Mouse (Mus musculus) left cerebral cortex, adult 18-20 months (tissue): Measurements from ENCODE around the gene Slc25a24. TPM values are rescaled to one million over a fixed set of nuclear protein-coding genes. Genes with fewer than 3 reads are reported as not detected.

Experiments used
- DNase-seq, 2 experiments: peaks; one replicate each; pipeline ENCODE4 v3.0.0; 2021 to 2022; ENCODE audit warnings: low spot score in 2 of 2, mixed read lengths in 1 of 2
- long read RNA-seq, 2 experiments: library from polyadenylated mRNA; stranded (forward); transcript quantifications; one replicate each; pipeline ENCODE4 v2.0.0; 2021
- total RNA-seq, 2 experiments: library from RNA; stranded (reverse); gene quantifications; 2 replicates each; pipeline ENCODE4 v1.2.3; 2021

Slc25a24 gene
- total RNA-seq, result 1 to 10 TPM; 2.4 to 3.7 TPM
- long read RNA-seq, experiment 1, partial matches to known transcripts, result 0 of 3 reads
- long read RNA-seq, experiment 1, other reads (novel, unspliced or antisense), result 0 of 3 reads
- long read RNA-seq, experiment 2, partial matches to known transcripts, result 0 of 1 reads
- long read RNA-seq, experiment 2, other reads (novel, unspliced or antisense), result 0 of 1 reads

DNA sequence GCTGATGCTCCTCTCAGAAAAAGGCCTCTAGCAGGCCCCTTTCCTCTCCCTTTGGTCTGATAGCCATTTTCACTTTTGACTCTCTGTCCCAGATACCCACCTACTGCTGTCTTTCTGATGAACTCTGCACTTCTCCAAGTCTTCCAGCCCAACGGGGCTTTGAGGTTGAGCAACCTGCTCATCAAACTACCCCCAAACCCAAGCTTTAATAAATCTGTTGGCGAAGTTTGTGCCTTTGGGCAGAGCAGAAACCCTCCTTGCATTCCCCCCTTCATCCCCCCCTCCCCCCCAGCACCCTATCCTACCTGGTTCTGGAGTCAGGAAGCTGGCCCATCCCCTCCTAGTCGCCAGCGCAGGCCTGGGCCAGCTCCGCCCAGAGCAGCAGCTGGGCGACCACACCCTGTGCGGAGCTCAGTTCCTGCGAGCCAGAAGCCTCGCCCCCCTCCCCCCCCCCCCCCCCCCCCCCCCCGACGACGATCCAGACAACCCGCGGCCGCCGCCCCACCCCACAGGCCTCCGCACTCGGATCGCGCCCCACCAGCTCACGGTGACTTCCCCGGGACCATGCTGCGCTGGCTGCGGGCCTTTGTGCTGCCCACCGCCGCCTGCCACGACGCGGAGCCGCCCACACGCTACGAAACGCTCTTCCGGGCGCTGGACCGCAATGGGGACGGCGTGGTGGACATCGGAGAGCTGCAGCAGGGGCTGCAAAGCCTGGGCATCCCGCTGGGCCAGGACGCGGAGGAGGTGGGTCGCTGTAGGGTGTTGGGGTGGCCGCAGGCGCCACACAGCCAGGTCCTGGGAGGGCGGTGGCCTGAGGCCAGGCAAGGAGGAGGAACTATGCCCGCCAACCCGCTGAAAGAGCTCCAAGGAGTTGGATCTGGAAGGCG is at the start of gene Slc25a24:
TSS of gene Slc25a24 (plus strand) at position 509 of the 890 bp plus-strand sequence.
- DNase-seq, result peak; percentile 17 to 39

DNA sequence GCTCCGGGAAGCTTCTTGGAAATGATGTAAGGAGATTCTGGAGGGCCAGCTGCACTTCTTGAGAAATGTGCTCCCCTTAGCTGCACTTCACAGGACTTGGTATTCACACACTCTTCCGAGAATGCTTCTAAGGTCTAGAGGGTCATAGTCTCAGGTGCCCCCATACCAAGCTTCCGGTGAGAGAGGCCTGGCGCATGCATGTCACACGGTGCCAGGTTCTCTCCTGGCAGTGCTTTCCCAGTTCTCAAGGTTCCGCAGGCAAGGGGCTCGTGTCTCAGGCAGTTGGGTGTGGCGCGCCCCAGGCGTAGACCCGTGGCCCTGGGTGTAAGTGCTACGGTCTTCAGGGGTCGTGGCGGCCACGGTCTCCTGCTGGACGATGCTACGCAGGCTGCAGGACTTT is 42.8 kb upstream of the Slc25a24 start, which contains the start of gene Slc25a54:
TSS of gene Slc25a54 (plus strand) at position 301 of the 400 bp plus-strand sequence.
- DNase-seq, result no peak

DNA sequence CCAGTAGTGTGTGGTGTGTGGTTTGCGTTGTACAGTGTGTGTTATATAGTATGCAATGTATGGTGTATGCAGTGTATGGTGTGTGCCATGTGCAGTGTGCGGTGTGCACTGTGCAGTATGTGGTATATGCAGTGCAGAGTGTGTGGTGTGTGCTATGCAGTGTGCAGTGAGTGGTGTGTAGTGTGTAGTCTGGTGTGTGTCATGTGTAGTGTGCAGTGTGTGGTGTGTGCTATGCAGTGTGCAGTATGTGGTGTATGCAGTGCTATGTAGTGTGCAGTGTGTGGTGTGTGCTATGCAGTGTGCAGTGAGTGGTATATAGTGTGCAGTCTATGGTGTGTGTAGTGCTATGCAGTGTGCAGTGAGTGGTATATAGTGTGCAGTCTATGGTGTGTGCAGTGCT is 38.5 kb upstream of the Slc25a24 start:
- no peak for DNase-seq

DNA sequence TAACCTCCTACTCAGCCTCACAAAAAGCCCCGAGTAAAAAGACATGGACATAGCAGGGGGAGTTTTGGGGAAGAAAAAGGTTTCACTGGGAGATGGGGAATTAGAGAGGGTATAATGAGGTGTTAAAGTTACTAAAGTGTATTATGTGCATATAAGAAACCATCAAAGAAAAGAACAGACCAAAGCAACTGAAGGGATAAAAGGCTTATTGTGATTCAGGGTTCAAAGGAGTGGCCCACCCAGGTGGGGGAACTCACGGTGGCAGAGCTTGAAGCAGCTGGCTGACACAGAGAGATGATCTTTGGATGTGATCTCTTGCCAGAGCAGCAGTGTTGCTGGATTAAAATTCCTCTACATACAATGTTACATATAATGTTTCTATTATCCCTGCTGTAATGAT is 34.5 kb upstream of the Slc25a24 start:
- DNase-seq, result no peak

DNA sequence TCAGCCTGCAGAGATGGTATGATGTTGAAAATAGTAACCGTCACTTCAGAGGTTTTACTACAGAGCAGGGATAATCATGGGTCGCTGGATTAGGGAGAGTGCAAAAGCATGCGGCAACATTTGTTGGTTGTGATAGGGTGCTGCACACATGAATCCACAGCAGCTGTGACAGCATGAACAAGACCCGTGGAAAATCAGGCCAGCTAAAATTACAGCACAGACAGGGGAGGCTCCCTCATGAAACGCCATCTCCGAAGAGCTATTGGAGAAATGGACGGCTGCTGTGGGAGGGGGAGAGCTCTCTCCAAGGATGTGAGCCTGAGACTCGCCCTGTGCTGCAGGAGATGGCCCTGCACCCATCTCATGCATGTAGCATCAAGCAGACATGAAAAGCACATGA is 18.2 kb upstream of the Slc25a24 start:
- no peak for DNase-seq

DNA sequence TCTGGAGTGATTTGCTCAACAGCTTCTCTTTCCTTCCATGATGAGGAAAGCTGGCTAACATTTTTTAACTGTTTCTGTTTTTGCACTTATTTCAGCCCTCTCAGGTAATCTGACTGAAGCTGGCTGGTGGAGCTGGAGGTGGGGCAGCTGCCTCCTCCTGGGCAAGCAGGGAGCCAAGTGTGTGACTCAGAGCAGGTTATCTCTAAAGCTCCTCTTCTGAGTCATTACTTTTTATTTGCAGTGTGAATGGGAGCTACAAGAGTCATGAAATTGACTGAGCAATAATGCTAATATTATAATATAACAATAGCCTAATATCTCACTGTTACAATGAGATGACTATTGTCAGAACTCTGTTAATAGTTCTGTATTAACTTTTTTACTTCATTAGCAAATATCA is 5.8 kb upstream of the Slc25a24 start:
- no peak for DNase-seq

DNA sequence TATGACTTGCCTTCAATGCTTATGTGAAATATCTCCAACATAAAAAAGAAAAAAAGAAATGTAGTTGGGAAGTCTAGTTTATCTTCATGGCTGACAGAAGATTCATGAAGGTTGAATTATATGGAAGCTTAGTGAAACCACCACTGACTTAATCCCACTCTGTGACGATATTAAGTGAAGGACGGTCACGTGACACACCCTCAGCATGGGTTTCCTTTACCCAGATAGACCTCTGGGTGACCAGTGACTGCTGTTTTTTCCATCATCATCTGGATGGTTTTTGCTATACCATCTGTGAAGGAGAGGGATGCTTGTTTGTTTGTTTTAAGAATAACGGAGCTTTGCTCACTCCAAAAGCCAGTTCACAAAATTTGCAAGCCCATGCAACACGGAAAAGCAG is 3.4 kb upstream of the Slc25a24 start:
- DNase-seq, result no peak

DNA sequence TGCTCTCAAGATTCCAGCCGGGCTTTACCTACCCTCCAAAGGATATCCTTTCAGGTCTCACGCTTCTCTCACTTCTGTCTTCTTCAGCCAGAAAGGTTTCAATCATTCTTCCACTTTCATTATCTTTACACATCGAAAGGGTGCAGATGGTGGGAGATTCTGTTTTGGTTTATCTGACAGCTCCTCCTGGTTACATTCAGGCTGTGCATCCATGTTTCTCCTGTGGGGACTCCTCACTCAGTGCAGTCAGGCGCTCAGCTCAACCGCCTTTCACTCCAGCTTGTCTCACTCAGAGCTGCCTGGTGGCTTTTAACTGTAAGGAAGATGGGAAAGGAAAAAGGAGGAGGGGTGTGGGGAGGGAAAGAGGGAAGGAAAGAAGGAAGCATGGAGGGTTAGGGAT is 3.0 kb upstream of the Slc25a24 start:
- no peak for DNase-seq

DNA sequence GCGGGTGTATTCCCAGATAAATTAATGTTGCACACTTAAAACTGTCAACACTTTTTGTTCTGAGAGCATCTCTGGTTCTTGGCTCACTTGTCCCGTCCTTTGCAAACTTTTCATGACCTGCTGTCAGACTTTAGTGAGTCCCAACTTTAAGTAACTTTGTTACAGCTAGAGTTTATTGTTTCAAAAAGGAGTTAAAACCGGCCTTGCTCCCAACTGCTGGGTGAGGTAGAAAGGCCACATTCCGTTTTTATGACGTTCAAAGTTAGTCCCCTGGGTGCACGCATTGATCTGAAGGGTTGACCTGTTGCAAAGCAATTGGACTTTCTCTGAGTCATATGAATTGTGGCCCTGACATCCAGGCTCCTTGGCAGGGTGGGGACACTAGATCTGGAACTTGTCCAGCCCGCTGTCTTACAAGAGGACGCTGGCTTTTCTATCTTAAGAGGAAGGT is 607 bp downstream of the Slc25a24 start:
- DNase-seq, result no peak

DNA sequence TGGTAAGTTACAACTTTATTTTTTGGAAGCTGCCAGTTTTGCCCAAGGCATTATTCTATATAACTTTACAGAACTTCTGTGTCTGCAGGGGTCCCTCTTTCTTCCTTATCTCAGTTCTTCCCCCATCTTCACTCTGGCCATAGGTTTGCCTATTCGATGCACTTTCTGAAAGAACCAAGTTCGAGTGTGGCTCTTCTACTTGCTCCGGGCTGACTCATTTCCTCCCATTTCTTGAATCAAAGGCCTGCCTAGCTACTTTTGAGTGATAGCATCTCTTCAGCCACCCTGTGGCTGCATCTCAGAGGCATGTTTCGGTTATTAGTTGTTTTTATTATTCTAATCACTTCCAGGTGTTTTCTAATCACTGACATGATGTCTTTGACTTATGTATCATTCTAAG is 1.1 kb downstream of the Slc25a24 start:
- DNase-seq, result no peak

DNA sequence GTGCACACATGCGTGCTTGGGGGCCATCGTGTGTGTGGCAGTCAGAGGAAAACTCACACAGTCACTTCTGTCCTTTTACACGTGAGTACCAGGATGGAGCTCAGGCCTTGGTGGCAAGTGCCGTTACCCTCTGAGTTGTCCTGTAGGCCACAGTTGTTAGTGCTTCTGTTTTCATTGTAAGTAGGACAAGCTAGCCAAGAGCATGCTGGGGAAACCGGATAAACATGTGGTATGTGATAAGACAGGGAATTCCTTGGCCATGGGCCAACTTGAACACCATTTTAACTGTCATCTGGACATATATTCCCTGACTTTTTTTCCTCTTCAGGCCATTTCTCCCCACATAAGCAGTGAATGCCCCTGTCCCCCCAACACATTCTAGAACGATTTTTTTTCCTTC is 2.6 kb downstream of the Slc25a24 start:
- no peak for DNase-seq

DNA sequence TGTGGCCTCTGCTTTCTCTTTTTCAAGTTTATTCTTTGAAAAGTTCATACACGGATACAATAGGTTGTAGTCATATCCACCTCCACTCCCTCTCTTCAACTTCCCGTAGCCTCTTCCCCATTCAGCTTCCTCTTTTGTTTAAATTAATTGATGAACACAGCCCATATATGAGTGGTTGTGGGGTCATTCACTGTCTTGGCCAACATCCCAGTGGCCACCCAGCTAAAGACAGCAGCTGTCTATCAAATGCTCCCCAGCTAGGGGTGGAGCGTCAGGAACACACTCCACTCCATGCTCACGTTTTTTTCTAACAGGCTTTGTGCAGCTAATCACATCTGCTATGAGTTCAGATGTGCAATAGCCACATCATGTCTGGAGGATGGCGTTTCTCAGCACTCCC is 6.8 kb downstream of the Slc25a24 start:
- DNase-seq, result no peak

DNA sequence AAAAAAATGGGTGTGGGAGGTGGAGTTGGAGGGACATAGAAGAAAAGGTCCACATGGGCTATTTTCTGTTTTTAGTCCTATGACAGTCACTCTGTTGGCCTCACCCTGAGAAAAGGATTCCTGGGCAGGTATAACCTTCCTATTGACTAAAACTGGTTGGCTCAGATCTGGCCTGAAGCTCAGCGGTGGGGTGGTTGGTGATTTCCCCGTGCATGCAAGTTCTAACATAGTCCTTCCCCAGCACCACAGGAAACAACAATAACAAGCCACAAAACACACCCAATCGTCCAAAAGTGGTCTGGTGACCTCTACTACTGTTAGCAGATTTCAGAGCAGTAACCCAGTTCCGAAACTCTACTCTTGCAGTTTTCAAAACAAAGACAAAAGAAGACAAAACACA is 10.0 kb downstream of the Slc25a24 start:
- DNase-seq, result no peak

DNA sequence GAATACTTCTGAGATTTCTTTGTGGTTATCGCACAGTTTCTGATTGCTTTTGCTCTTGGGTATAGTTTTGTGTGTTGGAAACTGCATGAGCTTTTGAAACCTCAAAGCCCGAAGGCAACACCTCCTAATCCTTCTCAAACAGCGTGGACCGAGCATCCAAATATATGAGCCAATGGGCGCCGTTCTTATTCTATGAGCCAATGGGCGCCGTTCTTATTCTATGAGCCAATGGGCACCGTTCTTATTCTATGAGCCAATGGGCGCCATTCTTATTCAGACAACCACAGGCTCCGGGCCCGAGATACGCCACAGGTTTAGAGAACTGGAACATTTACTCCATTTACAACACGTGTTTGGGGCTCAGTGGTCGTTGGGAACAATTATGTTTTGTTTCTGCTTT is 11.1 kb downstream of the Slc25a24 start:
- DNase-seq, result no peak

DNA sequence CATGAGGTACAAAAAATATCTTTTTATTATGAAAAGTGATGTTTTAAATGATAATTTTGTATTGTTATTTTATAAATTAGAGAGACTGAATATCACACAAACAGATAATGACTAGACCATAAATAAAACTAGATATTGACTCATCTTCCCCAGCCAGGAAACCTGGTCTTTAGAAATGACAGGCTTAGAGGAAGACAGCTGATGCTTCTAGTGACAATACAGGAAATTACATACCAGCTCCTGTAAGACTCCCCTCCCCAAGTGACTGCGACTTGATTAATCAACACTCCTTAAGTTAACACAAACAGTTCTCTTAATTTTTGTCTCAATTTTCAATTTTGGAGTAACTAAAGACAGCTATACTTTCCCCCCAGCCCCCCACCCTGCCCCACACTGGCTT is 12.4 kb downstream of the Slc25a24 start:
- no peak for DNase-seq

DNA sequence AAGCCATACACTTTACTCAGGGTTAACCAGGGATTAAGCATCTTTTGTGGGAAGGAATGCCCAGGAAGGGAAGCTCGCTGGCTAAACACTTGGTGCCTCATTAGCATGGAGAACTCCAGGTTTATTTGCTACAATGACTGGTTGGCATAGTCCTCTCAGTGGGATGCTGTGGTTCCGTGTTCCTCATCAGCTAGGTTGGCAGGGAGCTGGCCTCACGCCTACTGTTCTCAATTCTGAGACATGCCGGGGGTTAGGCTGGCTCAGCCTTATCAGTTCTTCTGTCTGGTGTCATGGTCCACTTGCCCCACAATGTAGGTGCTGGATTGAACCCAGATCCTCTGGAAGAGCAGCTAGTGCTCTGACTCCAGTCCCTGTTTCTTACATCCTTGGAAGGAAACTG is 29.6 kb downstream of the Slc25a24 start:
- no peak for DNase-seq

DNA sequence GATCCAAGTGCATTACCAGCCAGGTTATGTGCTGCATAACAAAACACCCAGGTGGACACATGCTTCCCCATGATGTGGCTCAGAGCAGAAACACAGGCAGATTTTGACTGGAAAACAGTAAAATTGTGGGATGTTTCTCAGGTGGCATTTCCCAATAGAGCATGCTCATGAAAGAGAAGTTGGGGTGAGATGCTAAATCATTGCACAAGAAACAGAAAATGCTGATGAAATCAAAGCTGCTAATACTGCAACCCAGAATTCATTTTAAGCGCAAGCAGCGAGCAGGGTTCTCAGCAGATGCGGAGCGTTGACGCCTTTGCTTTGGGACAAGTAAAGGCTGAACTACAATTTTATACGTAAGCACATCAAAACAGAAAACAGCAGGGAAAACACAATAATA is 30.5 kb downstream of the Slc25a24 start:
- no peak for DNase-seq

DNA sequence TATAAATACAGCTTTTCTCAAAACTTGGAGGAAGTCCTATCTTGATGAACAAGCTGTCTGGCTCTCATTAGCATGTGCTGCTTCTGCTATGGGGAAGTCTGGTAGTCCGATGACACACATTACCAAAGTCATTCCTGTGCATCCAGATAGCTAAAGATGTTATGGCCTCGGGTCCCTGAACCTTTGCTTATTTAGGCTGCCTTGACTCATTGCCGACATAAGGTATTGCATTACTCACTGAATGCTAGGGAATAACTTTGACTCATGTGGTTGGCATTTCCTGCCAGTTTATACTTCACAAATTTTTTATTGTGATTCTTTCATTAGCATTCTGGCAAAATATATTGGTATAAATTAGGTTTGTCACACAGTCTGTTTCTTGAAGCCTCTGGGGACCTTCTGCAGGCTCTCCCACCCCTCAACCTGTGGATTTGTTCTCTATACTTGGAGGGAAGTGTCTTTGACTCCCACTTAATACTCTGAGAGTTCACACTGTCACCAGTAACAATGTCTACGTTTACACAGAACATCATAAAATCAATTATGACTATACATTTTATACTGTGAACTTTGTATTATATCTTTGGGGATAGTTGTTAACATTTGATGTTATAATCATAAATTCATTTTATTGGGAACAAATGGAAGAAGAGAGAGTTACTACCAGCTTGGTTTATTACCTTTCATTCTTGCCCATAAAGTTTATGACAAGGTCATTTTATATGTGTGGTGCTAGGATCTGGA is 33.1 kb downstream of the Slc25a24 start:
- DNase-seq, result no peak

DNA sequence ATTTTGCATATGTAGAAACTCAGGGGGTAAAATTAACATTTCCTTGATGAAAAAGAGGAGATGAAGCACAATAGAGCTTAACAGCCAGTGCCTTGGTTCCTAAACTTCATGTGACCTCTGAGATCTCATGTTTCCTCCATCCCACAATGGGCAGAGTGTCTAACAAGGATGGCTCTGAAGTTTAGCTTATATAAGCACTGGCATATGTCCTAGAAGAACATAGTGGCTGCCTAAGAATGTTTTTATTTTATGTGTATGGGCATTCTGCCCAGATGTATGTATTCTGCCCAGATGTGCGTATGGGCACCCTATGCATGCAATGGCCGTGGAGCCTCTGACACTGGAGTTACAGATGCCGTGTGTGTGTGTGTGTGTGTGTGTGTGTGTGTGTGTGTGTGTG is 34.5 kb downstream of the Slc25a24 start:
- no peak for DNase-seq

DNA sequence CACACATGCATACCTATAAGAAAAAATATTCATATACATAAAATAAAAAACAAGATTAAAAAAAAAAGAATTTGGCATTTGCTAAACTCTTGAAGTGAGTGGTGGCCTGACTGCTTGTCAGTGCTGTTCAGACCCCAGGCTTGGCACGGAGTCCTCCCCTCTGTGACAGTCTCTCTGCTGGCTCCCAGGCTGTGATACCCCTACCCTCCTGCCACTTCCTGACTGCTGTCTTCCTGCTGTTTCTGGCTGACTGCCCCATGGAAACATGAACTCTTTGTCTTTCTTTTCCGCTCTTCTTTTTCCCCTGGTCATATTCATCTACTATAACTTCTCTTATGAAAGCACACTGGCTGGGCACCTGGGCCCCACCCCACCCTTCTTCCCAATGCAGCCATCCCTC is 41.1 kb downstream of the Slc25a24 start:
- no peak for DNase-seq

DNA sequence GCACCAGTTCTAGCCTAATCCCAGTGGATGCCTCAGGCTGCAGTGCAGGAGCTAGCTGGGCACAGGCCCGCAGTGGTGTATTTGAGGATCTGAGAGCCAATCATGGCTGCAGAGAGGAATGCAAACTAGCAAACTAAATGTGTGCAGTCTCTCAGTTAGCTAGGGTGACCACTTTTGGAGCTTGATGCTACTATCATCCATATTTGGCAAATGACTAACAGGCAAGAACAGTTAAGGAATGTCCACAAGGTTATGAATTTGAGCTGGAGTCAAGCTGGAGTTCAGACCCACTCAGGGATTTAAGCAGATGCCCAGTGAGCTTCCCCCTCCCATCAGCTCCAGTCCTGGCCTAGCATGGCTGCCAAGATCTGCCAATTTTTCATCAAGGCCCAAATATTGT is 41.7 kb downstream of the Slc25a24 start:
- DNase-seq, result no peak

DNA sequence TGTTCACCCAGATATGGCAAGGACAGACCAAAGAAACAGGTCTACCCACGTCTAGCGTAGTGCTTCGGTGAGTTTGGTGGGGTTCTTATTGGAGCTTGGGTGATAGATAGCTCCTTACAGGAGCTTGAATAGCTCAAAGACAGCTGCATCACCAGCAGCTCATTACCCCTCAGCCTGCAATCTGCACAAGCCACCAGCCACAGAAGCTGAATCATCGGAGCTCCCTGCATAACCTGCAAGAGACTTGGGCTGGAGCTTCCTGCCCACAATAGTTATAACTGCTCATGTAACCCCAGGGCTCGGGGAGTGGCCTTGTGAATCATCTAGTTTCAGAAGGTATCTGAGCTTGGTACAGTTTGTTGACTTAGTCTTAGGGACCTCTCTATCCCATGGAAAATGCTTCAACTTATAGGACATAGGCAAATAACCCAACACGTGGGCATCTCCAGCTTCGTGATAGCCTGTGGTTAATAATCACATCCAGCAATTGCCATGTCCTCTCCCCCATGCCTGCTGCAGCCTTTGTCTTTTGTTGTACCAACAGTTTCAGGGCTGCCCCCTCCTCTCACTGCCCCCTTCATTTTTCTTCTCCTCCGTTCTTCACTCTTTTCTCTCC is 42.4 kb downstream of the Slc25a24 start:
- DNase-seq, result no peak
